Mouse (Mus musculus) common myeloid progenitor, adult 5-6 weeks (primary cell): Measurements from ENCODE around the gene Zfp217. TPM values are rescaled to one million over a fixed set of nuclear protein-coding genes. Genes with fewer than 3 reads are reported as not detected.

ENCODE experiments used
- ATAC-seq: replicated peaks from 2 replicates; pipeline ENCODE4 v1.8.0; 2016; ENCODE audit warnings: low read depth, mild to moderate bottlenecking, moderate TSS enrichment, inconsistent platforms; ENCODE audit not compliant: poor library complexity, severe bottlenecking
- total RNA-seq: library from RNA; stranded (forward); fragments of 200-1000, 187-1606 nt; gene quantifications from 2 replicates; pipeline ENCODE4 v1.2.3, GENCODE M21; 2017

Gene Zfp217
- total RNA-seq, 1 experiment from 2014 or later = 40.1 TPM

DNA sequence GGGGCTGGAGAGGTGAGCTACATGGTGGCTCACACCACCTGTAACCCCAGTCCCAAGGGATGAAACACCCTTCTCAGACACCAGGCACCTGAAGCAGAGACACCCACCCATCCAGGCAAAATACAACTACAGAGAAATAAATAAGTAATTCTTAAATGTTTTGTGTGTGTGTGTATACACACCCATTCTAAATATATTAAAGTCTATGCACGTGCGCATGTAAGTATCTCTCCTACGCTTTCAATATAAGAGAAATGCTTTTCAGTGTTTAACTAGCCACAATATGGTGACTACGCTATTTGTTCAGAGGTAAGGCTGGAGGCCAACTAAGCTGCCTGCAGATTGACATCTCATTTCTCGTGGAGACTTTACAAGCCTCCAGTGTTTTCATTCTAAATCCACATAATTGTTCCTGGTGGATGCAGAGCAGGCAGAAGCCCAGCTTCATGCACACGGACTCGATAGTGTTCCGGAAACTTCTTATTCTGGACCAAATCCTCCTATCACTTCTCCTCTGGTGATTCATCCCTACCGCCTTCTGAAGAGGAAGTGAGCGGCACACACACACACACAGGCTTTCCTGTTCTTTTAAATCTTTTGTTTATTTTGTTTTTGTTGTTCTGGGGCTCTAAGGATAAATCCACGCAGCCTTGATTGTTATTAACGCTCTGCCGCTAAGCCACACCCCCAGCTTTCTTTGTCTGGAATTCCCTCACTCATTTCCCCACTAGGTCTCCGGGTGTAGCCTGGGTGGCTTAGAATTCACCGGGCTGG lies 12.1 kb upstream of the Zfp217 start:
- peak; percentile 51 for ATAC-seq

DNA sequence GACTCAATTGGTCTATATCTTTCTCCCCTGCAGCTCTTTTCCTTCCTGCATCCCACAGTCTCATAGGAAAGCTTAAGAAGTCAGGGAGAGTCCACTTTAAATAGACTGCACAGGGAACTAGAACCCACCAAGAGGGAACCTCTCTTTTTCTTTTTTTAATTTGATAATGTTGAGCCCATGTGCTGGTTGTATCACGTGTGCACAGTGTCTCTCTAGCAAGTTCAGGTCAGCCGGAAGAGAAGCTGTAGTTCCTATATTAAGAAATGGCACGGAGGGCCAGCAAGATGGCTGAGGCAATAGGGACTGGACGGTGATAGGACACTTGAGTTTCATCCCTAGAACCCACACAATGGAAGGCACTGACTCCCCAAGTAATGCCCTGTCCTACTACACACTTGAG lies 11.1 kb upstream of the Zfp217 start:
- no peak for ATAC-seq

DNA sequence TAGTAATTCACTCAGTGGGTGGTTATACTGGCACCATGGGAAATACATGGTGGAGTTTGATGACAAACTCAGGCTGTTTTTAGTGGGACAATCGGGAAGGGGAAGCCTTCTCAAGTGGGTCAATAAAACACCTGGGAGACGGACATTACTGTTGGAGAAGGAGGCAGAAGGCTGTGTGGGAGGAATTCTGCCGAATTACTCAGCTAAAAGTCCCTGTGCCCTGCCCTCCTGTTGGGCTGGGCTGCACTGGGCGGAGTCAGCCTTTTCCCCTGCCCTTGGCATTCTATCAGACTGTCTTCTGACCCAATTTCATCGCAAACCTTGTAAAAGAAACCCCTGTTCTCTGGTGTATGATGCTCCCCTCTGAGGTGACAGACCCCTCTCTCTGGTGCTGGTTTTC lies 10.3 kb upstream of the Zfp217 start:
- no peak for ATAC-seq

DNA sequence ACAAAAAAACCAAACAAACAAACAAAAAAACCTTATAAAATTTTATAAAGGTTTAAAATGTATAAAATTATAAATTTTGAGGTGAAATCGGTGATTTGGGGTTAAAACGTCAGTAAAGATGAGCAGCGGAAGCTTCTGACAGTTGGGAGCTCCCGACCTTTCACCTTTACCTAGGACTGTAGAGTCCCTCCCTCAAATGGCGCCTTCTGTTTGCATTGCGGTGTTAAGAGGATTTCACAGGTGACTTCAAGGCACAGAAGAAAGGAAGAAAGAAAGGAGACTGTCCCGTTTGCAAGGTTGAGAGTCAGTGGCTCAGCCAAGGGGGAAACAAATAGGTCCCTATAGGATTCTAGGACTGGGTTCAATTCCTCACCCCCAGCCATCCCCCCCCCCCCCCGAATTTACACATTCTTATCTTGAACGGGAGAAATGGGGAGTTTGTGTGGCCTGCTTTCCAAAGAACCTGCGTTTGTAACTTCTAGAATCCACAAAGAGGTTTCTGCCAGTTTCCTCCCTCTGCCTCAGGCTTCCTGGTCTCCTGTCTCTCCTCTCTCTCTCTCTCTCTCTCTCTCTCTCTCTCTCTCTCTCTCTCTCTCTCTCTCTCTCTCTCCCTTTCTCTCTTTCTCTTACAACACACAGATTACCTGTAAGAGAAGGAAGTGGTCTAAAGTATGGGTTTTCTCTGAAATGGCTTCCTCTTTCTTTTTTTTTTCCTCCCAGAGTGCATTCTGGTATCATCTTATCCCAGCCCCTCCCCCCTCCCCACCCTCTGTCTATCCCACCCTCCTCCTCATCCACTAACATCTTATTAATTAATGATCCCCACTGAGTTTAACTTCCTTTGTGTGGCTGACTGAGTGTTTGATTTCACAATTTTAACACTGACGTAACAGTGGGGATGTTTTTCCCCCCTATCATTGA lies 9.6 kb upstream of the Zfp217 start:
- peak; percentile 11; the same call in 1 of the 2 replicates for ATAC-seq

DNA sequence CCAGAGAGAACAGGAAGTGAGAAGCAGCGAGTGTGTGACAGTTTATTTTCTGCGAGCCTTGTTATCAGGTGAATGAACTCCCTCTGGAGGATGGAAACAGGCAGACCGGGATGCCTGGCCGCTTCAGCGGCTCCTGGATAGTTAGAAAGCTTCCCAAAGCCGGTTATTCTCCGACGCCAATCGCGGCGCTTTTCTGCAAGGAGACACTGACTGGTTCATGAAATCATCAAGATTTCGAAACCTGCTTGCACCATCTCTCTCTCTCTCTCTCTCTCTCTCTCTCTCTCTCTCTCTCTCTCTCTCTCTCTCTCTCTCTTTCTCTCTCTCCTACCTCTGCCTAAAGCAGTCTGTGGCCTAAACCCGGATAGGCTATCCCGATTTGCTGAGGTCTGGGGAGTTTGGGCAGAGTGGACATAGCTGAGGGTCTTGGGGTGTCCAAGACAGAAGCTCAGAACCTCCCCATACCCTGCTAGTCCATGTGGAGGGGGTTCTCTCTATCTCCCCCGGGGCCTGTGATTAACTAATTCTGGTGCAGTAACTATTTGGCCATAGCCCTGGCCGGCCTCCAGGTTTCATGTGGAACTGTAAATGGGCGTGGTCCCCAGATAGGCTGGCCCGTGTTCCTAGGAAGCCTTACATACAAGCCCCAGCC lies 7.3 kb upstream of the Zfp217 start:
- peak; percentile 44 for ATAC-seq

DNA sequence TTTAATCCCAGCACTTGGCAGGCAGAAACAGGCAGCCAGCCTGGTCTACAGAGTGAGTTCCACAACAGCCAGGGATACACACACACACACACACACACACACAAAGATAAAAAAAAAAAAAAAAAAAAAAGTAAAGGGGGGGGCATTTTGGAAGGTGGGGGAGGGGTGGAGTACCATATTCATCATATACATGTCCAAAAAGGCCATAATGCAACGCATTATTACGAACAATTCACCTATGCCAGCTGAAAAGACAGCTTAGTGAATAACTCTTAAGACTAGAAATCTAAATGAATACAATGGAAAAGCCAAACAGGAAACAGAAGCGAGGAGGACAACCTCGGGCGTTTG lies 6.8 kb upstream of the Zfp217 start:
- no peak for ATAC-seq

DNA sequence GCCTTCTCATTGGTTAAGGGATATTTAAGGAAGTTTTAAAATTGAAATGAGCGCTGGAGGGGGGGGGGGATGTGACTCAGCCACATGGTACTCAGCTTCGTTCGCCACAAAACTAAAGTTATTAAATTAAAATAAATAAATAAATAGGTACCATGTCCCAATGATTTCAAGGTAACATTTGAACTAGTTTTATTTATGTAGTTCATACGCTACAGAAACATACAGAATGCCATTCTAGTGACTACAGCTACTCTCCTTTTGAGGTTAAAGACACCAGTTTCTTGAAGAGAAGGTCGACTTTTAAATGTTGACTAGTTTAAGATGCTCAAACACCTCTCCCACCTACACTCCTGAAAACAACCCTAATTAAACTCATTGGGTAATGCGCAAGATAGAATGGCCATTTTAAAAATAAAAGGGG lies 6.4 kb upstream of the Zfp217 start:
- no peak for ATAC-seq

DNA sequence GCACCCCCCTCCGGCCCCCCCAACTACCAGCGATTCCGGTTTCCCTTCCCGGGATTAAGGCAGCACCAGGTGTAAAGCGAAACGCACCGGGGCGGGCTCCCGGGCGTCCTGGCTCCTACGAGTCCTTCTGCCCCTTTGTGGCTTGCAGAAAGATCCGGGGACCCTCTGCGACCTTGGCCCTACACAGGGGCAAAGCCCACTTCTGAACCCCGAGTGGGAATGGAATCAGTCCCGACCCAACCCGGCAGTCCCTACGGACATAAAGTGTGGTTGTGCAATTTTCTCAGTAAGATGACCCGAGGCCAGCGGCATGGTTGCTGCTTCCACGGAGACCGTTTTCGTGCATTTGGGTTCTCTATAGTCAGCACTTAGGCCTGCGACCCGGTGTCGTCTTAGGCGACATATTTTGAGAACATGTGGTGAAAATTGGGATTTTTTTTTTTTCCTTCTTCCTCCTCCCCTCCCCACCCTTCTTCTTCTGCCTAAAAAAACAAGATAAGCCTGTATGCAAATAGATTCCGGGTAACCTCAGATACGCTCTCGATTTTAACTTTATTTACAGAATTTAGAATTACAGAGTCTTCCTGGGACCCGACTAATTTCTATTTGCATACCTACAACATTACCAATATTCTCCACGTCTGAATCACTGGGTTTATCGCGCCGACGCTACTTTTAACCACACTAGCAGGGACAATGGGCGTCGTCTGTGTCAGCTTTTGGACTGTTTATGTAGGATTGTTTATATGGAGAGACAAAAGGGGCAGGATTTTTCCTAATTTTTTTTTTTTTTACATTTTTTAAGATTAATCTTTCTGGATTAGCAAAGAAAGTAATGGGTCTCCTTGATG lies 5.7 kb upstream of the Zfp217 start:
- ATAC-seq = peak; percentile 20

DNA sequence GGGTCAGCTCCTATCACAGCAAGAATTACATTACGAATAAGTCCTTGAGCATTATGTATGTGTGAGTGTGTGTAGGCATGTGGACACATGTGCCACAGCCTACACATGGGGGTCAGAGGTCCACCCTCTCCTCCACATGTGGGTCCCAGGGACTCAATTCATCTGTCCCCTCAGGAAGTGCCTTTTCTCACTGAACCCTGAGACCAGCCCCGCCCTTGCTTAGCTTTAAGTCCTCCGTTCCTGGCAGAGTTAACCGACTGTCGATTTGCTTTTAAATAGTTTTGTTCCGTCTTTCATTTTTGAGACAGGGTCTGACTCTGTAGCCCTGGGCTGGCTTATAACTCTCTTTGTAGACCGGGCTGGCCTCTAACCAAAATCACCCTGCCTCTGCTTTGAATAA lies 5.0 kb upstream of the Zfp217 start:
- ATAC-seq = no peak

DNA sequence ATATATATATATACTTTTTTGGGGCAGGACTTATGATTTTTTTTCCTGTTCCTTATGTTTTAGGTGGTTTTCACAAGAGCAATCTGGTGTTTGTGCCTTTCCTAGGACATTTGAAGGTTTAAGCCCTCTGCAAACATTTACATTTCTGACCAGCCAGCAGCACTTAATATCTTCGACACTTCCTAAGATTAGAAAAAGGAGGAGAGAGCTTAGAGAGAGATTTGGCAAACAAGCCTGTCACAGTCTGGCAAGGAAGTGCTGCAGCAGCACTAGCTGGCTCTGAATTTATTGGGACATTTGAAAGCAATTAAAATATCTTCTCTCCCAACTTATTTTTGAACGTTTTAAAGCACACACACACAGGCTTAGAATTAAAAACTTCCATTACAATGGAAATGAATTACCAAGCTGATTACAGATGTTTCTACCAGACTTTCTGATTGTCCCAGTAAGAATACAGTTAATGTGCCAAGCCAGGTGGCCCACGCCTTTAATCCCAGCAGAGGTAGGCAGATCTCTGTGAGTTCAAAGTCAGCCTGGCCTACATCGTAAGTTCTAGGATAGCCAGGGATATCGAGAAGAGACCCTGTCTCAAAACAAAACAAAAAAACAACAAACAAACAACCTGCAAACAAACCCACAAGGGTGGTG lies 4.3 kb upstream of the Zfp217 start:
- ATAC-seq = no peak

DNA sequence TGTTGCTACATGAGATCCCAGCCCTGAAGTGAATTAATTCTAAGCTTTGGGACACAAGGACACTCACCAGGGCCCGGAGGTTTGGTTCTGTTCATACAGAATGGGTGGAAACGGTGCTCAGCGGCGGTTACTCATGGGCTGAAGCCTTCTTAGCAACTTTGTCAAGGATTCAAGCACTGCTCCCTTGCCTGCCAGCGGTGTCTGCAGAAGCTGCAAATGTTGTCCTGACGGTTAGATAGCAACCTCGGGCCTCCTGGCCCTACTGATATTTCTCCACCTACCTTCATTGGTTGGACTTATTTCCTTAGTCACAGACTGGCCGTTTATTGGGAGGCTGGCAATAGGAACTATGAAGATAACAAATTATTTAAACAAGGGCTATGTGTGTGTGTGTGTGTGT lies 3.6 kb upstream of the Zfp217 start:
- peak; percentile 26 for ATAC-seq

DNA sequence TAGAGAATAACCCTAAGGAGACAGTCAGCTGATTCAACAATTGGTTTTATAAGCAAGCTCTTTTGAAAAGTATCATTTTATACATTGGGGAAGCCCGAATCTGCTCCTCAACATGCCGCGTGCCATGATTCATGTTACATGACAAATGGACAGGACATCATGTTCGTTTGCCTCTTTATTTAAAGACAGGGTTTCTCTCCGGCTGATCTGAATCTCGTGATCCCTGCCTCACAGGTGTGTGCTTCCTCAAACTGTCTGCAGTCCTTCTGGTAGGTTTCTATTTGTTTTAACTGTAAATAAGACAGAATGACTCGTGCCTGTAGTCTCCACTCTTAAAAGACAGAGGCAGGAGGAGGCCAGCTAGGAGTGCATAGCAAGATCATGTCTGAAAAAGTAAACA lies 925 bp upstream of the Zfp217 start:
- no peak for ATAC-seq

DNA sequence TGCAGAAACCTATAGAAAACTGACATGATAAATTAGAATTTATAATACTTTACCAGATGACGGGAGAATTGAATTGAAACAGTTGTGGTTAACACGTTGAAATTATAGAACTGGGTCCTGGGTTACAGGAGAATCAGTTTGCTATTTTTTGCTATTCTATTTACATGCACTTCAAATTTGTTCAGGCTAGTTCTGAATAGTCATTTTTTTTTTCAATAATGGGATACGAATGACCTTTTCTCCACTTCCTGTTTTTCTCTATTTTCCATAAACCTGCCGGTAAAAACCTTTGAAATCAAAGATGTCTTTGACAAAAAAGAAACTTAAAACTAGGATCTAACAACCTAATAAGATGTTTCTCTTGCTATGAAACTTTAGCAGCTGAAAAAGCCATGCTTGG lies 733 bp downstream of the Zfp217 start:
- ATAC-seq = no peak

DNA sequence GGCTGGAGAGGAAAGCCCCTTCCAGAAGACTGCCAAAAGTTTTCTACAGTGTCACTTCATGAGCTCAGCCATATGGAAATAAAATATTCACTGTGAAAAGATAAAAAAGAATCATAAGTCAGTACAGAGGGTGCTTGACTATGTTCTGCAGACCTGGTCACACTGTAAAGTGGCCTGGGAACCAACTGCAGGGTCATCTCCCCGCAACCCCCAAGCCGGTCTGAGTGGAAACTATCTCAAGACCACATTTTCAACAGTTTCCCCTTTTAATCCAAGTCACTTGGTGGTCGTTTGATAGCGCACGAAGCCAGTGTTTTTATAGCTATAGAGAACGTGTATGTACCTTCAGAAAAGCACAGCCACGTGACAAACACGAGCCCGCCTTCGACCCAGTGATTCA lies 3.6 kb downstream of the Zfp217 start:
- peak; percentile 55 for ATAC-seq

DNA sequence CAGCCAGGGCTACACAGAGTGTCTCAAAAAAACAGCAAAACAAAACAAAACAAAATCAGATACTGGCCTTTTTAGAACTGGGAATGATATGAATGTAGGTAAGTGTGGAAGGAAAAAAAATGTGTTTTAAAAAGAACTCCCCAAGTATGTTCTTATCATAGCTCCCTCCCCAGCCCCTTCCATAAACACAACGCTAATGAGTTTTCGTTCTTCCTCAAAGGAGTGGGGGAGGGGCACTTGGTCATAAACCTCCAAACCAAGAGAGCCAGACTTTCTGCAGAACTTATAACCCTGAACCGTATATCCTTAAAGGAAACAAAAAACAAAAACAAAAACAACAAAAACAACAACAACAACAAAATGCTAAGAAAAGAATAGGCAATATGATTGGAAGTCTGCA lies 4.0 kb downstream of the Zfp217 start:
- ATAC-seq = peak; percentile 34; the same call in 1 of the 2 replicates

DNA sequence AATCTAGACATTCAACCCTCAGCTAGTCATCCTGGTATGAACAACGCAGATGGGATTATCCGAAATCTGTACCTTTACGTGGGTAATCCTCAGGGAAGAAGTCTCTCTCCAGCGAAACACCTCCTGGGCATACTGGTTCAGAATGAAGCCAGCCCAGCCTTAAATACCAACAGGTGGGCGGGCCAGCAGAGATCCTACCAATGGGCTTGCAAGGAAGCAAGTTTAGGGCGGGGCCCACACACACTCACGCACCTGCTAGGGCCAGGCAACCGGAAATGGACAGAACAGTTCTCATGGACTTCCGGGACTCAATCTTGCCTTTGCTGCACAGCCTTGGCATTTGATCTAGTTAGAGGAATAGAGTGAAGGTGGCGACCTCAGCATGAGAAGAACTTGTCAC lies 5.4 kb downstream of the Zfp217 start:
- ATAC-seq = no peak

DNA sequence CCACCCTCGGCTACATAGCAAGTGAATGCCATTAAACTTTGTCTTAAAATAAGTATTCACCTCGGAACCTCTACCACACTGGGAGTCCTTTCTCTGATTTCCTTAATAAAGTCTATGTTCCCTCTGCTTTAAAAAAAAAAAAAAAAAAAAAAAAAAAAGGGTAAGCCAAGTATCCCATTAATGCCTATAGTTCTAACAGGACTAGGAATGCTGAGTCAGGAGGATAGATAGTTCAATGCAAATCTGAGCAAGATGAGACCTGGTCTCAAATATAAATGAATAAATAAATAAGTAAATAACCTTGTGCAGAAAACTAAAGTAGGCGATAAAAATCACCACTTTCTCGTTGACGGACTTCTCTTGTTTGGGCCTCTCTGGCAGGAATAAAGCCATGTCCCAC lies 6.4 kb downstream of the Zfp217 start:
- no peak for ATAC-seq

DNA sequence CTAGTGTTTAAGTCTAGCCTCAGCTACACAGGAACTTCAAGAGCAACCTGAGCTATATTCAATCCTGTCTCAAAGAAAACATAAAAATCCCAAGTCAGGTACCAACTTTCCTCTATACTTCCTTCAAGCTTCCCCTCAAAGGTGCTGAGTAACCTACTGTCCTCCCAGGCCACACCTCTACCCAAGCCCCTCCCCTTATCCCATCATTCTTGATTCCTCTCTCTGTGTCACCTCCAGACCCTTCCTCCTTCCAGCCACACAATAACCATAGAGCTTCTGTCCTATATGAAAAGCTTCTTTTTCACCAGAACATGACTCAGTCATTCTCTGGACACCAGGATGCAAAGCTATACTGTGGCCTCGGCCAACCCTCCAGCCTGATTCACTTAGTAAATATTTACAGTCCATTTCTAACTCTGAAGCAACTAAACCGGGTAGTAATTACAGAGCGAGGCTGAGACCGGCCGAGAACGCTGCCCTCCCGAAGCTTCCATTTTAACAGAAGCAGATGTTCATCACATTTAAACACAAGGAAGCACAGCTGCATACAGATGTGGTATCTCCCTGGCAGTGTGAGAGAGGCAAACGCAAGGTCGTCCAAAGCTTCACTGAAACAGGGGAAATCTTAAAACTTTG lies 8.4 kb downstream of the Zfp217 start:
- no peak for ATAC-seq

DNA sequence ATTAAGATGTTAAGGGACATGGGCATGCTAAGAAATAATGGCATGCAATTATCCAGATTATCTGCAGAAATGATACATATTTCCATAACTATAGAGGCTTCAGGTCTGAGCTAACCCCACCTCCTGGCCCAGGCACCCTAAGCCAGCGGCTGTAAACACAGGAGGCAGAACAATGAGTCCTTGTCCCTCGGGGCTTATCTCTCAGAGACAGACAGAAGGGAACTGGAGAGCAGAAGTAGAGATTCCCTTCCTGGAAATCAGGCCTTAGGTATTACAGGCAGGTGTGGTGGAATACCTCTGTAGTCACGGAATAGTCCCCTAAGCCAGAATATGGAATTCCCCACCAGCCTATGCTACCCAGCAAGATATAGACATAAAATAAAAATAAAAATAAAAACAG lies 11.0 kb downstream of the Zfp217 start:
- ATAC-seq = no peak; the same call in 1 of the 2 replicates
